Mouse (Mus musculus) NIH3T3 (cell line): ENCODE measurements around the gene 1700025C18Rik.

Source experiments
- DNase-seq: peaks from one replicate; pipeline ENCODE4 v3.0.0-alpha.2; 2012; ENCODE audit warnings: low read depth

Gene 1700025C18Rik

DNA sequence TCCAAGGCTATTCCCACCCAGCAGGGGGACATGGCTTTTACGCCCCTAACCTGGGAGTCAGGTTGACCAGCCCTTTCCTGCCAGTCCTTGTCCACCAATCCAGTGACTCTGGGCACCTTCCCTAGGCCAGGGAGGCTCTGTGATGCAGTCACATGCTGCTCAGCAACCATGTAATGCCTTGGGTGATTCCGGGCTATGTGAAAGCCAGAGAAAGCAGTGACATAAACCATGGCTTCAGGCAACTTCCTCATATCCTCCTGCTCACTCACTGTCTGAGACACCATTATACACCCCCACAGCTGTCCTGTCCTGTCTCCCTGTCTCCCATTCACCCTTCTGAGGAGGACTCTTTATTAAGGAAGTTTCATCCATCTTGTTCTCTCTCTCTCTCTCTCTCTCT lies at the start of gene 1700025C18Rik:
Gene 1700025C18Rik (minus strand): TSS at position 101 of the 400 bp plus-strand sequence.
- no peak for DNase-seq

DNA sequence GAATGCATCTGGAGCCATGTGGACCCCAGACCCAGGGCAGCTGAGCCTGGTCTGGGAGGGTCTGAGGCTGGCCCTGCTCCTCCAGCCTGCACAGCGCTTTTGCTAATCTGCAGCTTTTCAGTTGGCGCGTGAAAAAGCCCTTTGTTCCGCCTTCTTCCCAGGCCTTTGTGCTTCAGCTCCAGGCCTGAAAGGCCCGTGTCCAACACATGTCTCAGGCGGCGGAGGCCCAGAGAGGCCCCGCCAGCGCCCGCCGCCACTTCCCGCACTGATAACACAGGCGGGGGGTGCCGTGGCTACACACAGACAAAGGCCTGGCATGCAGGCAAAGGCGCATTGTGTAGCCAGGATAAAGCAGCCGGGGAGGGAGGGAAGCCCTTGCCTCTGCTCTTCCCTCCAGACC lies 45.5 kb upstream of the 1700025C18Rik start:
- DNase-seq: no peak

DNA sequence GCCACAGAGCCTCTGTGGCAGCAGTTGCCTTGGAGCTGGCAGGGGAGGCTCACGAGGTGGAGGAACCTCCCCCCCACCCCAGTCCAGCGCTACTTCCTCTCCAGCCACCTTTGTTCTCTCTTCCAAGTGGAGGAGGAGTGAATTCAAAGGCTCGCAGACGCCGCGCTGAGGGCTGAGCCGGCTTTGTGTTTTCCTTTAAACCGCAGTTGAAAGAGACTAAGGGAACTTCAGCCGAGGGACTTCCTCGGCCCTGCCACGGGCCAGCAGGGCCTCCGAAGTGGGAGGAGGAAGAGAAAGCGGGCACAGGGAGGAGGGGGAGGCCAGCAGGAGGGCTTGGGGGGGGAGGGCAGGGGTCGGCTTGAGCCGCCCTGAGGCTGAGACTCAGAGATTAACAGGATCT lies 43.0 kb upstream of the 1700025C18Rik start:
- no peak for DNase-seq

DNA sequence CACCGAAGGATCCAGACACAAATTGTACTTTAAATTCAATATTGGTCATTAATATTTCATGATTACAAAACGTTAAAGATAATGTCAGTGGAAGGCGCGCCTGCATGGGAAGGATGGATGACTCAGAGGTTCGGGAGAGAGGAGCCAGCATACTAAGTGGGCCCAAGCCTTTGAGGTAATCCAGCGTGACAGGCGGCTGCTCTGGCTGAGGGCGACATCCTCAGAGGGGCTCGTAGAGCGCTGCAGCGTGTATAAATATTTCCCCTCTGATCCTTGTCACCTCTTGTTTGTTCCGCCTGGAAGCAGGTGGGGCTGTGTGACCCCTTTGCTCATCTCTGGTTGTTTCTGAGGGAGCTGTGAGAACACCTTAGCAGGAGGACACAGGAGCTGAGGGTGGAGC lies 40.9 kb upstream of the 1700025C18Rik start:
- peak; percentile 15 for DNase-seq

DNA sequence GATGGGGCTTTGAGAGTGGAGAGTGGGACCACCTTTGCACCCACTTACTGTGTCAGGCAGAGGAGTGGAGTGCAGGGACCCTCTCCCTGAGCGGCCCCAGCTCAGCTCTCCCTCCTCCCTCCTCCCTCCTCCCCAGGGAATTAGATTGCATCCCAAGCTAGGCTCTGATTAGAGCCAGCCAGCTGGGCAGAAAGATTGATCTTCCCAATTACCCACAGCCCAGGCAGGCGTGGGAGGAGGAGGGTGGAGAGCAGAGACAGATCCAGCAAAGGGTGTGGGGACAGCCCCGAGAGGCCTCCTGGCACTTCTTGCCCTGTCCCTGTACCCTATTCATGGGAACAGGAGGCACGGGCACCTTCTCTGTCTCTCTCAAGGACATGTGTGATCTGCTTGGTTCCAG lies 38.6 kb upstream of the 1700025C18Rik start:
- DNase-seq: no peak

DNA sequence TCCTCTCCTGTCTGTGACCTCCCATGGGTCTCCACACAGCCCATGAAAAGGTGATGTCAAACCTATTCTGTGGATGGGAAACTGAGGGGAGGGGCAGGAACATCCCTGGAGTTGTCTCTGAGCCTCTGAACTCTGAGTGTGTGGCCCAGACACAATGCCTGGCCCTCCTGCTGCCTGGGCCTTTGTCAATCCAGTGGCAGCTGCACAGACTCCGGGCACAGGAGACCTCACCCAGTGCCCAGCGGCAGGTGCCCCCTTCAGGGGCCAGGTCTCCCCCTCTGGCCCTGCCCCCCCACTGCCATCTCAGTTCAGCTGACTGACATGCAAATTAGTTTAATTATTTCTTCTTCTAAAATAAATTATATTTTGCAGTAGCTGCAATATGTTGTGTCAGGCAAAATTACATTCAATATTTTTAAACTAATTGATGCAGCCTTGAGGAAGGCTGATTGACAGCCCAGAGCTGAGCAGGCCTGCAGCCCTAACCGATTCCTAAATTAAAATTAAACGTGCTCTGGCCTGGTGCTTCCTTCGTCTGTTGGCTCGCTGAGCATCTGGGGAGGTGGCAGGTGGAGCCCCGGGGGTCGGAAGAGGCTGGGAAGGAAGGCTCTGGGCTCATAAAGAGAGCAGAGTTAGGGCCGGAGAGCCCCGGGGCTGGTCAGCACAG lies 36.5 kb upstream of the 1700025C18Rik start:
- DNase-seq: no peak

DNA sequence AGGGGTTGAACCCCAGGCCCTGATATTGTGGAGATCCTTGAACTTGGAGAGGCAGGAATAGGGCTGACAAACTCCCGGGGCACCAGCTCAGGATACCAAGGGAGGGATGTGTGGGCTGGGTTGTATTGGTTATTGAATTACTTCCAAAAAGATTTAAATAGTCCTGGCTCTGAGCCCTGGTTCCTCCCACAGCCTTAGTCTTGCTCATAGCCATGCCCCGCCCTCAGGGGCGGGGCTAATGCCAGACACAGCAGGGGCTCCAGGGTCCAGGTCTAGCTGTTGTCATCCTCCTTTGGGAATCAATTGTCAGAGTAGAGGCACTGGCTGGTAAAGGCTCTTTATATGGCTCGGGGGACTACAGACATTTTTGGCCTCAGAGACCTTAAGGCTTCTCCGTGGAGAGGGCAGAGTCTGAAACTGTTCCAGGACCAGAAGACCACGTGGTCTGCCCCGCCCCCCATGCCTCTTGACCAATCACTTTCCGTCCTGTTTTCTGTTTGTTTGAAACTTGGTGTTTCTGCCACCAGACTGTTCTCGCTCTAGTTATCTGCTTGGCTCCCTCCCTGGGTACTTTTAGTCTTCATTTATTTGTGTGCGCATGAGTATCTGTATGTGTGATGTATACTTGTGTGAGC lies 30.8 kb upstream of the 1700025C18Rik start:
- peak; percentile 68 for DNase-seq

DNA sequence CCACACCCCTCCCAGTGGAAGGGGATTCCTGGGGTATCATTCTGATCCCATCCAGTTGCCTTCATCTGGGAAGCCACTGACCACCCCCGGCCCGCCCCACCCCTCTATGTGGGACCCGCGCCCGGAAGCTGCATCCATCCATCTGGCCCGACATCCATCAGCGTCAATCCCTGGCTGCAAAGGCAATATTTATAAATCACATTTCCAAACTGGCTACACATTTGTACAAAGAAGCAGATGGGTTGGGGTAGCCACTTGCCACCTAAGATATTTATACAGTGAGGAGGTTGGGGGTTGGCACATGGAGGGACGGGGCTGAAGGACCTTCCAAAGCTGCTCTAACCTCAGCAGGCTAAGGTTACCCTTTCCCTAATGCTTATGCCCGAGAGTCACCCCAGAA lies 30.2 kb upstream of the 1700025C18Rik start:
- DNase-seq: no peak

DNA sequence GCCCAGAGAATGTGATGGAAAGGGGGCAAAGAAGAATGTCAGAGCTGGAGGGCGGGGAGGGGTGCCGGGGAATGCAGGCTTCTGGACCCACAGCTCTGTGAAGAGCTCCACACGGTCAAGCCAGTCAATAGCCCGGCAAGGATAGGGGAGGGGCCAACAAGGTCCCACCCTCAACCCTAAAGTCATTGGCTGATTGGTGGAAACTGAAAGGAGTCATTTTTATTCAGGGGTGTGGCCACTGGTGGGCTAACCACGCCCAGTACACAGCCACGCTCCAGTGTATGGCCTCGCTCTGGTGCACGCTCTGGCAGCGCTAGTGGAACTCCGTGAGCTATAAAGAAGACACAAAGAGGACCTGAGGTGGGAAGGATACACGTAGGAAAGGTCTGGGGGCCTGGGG lies 23.2 kb upstream of the 1700025C18Rik start:
- DNase-seq: no peak

DNA sequence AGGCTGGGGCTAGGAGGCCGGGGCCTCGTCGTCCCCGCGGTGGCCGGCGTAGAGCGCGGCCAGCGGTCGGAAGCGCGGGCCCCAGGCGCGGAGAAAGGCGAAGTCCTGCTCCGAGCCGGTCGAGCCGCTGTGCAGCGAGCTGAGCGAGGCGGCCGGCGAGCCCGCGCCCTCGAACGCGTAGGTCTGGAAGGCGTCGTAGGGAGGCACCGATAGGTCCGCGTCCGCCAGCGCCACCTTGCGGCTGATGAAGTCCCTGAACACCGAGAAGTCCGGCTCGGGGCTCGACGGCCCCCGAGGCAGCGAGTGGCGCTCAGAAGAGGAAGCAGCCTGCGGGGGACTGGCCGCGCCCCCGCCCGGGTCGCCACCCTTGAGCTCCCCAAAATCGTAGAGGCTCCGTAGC lies 21.6 kb upstream of the 1700025C18Rik start:
- no peak for DNase-seq

DNA sequence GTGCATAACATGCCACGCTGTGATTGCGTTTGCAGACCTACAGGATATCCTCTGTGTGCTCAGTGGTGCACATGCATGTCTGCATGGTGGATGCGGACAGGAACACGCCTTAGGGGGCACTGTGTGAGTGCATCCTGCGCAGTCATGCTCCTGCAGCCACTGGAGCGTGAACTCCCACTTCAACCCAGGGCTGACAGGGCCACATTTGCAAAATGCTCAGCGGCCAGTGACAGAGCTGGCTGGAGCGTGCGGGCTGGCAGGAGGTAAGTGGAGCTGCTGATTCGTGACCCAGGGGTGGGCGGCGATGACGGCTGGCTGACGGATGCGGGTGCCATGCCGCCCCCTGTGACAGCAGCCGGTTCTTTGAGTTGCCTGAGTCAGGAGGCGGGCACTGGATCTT lies 16.0 kb upstream of the 1700025C18Rik start:
- no peak for DNase-seq

DNA sequence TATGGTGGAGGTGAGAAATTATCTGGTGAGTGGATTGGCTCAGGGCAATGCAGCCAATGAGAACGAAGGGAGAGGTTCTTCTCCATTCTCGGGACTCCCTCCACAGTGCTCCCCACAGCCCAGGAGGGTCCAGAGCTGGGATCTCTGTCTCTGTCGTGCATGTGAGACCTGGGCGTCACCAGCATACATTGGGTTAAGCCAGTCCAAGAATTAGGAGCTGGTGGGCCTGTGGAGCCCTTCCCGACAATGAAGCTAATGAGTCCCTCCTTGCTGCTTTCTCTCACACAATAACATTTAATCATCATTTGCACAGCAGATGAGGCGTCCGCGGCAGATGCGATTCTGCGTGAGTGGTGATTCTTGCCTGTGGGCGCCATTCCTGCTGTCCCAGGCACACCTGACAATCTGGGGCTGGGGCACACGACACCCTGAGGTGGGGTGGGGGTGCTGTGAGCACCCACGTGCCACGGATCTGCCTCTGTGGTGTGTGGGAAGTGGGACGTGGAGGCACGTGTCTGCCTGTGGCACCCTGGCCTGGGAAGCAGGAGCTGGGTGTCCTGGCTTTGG lies 15.0 kb upstream of the 1700025C18Rik start:
- DNase-seq: no peak

DNA sequence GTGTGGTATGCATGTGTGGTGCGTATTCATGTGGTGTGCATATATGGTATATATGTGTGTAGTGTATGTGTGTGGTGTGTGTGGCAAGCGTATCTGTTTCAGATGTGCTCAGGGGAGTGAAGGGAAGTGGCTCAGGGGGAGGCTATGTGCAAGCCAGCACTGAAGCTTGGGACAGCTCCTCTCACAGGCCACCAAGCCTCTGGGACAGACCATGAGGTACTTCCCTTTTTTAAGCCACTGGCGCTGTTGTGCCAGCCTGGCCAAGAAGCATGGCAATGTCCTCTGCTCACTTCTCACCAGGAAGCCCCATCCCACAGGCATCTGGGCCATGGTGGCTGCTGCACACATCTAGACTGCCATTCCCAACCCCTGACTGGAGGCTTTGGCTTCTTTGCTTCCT lies 12.4 kb upstream of the 1700025C18Rik start:
- no peak for DNase-seq

DNA sequence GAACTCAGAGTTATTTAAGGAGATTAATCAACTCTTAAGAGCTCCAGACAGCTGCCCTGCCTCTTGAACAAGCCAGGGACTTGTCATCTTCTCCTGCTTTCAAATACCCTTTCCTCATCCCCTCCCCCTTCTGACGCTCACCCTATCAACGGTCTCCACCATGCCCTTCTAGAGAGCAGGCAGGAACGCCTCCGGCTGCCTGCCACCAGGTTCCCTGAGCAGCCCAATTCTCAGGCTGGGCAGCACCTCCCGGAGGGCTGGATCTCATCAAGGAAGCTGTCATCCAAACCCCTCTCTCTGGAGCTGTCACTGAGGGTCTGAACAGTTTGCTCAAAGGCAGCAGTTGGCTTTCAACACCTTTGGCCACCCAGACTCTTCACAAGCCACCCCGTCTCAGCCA lies 10.2 kb upstream of the 1700025C18Rik start:
- no peak for DNase-seq

DNA sequence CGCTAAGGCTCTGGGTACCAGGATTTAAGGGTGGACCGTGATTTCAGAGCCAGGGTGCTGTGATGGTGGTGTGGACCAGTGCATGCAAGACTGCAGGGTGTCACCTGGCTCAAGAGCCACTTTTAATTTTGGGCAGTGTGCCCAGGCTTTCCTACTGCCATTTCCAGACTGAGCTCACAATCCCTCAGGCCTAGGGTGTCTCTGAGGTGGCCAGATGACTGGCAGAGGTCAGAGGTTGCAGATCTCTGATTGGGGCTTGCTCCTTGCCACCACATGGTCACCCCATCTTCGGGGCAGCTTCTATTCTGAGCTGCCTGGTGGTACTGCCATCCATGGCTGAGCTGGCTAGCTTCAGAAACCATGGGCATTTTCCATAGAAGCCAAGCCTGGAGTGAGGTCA lies 8.3 kb upstream of the 1700025C18Rik start:
- DNase-seq: no peak

DNA sequence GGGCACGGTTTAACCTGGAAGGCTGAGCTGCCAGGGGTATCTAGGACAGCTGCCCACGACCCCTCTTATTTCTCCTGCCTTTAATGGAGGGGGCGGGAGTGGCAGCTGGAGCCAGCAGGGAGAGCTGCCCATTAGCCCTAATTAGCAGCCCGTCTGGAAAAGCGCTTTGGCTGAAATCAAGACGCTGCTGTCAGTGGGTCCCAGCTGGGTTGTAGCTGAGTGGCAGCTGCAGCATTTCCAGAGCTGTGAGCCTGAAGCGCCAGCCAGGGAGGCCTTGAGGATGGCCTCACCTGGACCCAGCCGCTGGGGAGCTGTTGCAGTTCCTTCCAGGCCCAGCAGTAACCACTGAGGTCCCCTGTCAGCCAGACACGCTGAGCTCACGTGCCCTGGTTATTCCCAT lies 5.8 kb upstream of the 1700025C18Rik start:
- DNase-seq: no peak

DNA sequence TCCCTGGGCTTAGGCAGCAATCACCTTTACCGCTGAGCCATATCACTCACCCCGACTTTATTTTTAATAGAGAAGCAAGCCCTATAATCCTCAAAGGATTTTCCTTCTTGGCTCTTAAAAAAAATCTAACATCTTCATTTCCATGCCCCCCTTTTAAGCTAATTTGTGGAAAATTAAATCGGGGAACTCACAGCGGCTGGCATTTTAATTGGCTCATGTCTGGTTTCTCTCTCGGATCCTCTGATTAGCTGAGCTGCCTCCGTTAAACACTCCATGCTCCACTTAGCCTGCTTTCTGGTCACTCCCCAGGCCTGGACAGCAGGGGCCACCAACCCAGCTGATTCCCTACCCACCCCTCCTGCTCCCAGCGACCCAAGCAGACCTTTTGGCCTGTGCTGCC lies 1.8 kb upstream of the 1700025C18Rik start:
- no peak for DNase-seq

DNA sequence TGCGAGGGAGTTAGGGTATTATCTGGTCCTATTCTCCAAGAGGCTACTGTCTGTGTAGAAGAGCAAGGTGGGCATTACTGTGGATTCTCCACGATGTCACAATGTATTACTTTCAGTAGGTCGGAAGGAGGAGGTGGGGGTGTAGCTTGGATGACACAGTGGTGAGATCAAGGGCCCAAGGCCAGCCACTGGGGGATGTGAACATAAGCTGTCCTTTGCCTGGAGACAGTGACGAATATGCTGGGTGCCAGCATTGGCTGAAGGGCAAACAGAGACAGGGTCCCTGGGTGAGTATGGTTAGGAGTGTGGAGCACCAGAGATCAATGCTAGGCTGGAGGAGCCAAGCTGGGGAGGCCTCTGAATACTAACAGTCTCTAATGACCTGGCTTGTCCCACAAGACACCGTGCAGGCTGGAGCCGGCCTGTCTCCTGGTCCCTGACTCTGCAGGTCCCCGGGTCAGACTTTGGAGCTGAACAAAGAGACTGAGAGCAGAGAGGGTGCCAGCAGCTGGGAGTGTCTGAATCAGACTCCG lies 949 bp upstream of the 1700025C18Rik start:
- DNase-seq: no peak

DNA sequence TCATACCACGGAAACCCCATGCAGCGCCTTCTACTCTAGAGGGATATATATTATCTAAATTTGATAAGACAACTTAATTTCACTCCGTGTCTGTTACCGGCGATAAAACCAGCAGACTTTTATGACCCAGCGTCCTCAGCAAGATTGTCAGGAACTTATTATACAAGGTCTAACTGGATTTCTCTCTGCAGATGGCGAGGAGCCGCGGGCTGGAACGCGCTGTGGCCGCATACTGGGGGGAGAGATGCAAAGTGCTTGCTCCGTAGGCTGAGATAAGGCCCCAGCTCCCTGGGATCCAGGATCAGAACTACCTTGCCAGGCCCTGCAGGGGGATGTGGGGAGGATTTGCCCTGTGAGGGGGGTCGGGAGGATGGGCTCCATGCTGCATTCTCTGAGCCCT lies 1.1 kb downstream of the 1700025C18Rik start:
- no peak for DNase-seq

DNA sequence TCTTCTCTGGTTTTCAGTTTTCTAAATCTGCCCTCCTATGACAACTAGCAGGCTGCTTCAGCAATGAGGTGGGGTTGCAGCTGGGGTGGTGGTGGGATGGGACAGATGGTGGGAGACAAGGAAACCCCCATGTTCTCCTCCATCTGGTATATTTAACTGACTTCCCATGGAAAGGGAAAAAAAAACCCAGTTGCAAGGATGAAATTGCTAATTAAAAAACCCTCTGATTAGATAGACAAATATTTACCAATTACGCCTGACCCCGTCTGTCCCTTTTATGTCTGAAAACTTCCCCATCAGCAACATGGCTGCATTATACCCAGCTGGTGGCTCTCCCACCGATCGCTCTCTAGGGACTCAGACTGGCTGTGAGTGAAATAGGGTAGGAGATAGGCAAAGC lies 3.9 kb downstream of the 1700025C18Rik start:
- DNase-seq: no peak

DNA sequence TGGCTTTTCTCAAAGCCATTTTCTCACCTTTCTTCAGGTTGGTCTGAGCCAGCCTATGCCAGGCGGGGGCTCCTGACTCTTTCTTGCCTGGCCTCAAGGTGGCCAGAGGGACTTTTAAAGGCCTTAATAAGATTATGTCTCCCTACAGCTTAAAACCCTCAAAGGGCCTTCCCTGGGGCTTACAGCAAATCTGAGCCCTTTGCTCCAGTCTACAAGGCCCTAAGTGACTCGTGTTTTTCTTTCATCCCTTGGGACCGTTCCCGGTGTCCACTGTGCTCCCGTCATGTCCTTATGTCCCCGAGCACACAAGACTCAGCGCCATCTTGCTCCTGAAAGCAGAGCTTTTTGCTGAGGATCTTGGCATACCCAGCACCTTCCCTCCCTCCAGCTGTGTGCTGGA lies 9.3 kb downstream of the 1700025C18Rik start:
- DNase-seq: no peak

DNA sequence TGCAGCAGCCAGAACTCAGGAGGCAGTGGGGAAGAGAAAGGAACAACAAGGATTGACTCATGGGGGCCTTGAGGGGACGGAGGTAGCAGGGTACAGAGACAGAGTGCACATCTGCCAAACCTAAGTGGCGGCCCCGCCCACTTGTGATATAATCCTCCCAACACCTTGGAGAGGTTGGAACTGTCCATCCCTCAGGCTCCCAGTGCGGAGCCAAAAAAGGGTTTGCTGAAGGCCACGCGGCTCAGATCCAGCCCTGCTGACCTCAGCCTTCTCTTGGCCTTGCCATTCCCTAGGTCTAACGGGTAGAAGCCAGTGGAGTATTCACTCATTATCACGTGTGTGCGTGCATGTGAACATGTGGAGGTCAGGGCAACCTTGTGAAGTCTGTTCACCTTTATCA lies 9.9 kb downstream of the 1700025C18Rik start:
- no peak for DNase-seq

DNA sequence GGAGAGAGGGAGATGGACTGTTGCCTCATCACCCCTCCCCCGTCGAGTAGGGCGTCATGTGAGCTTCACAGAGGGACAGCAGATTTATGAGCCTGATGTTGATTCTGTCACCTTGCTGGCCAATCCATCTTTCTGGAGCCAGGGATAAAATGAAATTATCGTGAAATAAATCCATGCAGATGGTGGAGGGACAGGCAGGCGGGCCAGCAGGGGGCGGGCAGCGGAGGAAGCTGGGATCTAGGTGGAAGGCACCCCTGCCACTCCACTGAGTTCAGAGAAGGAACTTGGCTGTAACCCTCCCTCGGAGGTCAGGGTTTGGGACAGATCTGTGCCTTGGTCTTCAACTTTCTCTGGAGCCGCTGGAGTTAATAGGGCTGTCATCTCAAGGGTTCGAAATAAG lies 11.9 kb downstream of the 1700025C18Rik start:
- peak; percentile 58 for DNase-seq

DNA sequence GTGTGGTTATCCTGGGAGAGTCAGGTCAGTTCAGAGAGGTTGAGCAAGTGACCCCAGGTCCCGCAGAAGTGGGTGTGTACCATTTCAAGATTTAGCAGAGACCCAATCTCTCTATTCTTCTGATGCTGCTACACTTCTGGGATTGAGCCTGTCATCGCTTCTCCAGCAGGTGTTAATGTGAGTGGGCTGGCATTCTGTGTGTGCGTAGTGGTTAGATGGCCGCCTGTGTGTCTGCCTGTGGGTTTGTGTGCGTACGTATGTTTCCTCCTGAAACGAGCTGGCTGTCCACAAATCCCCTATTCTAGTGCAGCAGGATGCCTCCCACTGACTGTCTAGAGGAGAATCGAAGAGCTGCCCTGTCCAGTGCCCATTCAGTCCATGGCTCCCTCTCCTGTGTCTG lies 12.5 kb downstream of the 1700025C18Rik start:
- no peak for DNase-seq
